Mouse (Mus musculus): ENCODE results near the gene Ubp1. TPM values are rescaled to one million over a fixed set of nuclear protein-coding genes. Genes with fewer than 3 reads are reported as not detected.

Ubp1 gene
- total RNA-seq, 1 experiment from 2014 or later = 55.6 TPM

DNA sequence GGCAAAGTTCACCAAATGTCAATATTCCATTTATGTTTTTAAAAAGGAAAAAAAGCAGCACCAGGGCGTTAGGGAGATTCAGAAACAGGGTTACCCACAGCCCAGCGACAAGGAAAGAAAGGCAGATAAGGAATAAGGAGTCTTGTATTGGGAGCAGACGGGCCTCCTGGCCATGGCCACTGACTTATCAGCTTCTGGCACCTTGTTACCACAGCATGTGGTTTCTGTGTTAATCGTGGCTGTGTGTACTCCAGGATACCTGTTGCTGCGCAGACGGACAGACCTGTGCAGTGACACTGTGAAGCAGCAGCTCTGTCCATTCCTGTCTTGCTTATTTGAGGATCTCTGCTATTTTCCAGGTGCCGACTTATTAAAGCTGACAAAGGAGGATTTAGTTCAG is 38.2 kb downstream of the Ubp1 start:
- DNase-seq = no peak

DNA sequence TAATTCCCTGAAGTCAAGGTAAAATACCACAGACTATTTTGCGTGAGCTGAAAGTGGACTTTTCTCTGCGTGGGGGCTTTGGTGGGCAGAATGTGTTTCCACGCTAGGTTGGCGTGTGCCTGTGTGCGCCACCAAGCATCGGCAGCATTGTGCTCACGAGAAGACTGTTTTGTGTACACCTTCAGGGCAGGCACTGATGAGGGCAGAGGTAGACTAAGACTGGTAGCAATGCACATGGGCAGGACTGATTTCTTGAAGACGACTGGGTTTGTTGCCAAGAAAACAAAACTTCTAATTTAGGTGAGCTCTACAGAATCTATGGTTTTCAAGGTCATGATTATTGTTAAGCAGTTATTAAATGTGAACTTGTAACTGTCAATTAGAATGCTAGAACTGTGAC is 38.7 kb downstream of the Ubp1 start:
- no peak for DNase-seq

DNA sequence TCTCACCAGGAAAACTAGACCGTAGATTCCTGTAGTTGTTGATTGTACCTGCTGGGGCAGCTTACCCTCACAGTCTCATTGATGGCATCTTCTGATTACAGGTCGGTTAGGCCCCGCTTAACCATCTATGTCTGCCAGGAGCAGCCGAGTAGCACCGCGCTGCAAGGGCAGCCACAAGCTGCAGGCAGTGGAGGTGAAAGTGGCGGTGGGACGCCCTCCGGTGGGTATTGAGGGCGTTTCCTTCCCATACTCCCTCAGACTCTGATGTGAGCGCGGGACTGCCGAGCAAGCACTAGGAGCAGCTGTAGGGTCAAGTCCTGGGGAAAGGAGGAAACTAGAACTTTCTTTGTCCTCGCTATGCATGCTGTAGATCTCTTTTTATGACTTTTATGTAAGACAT is 39.3 kb downstream of the Ubp1 start:
- DNase-seq = no peak

DNA sequence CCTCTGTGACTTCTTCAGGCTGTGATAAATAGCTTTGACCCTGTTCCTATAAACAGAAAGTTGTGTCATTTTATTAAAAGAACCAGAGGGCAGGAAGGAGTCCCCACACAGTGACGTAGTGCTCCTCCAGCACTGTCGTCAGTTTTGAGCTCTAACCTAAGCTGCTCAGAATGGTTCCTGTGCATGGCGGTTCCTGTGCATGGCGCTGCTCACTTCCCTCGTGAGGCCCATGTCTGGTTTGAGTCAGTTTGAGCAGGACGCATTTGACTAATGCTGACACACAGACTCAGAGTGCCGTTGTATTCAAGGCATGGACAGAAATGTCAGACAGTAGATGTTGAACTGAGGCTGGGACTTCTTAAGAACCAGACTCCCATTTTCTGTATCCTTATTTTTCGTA is 40.9 kb downstream of the Ubp1 start:
- no peak for DNase-seq

DNA sequence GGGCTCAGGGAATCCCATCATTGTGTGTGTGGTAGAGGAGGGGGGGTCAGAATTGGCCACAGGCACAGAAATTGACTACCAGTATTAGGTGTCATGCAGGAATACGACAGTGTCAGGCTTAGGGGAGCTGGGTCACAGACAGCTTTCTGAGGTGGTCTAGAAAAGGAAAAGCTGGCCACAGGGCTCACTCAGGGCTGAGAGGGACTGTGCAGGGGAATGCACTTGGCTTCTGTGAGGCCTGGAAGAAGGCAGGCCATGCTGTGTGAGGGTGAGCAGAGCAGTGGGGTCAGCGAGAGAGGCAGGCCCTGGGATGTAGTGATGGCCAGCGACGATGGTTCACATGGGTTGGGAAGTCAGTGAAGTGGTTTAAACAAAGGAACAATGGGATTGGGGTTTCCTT is 43.1 kb downstream of the Ubp1 start:
- DNase-seq = no peak

DNA sequence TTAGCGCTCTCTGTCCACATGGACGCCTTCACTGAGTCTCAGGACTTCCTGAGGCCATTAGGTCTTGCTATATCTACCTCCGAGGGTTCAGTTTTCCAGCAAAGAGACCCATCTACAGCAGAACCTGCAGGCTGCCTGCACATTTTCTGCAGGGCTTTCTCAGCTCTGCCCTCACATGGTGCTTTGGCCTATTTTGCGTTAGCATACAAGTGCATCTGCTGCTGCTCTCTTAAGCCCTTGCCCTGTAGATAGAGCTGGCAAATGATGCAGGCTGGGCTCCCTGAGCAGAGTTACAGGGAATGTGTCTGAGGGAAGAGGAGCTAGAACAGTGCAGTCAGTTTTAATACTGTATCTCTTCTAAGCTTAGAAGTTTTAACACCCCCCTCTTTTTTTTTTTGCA is 44.2 kb downstream of the Ubp1 start:
- no peak for DNase-seq

DNA sequence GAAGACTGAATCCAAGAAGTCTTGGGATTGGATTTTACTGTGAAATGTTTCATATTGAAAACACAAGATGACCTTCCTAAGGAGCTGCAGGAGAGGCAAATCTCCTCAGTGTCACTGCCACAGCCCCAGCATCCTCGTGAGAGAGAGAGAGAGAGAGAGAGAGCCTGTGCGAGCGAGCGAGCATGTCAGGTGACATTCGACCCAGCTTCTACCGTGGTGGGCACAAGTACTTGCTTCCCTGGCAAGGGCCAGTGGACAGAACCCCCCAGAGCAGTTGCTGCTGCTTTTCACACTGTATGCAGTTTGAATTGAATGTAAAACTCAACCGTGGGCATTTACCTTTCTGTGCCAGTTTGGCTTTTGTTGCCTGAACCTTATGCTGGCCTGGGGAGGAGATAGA is 44.7 kb downstream of the Ubp1 start:
- DNase-seq = no peak

DNA sequence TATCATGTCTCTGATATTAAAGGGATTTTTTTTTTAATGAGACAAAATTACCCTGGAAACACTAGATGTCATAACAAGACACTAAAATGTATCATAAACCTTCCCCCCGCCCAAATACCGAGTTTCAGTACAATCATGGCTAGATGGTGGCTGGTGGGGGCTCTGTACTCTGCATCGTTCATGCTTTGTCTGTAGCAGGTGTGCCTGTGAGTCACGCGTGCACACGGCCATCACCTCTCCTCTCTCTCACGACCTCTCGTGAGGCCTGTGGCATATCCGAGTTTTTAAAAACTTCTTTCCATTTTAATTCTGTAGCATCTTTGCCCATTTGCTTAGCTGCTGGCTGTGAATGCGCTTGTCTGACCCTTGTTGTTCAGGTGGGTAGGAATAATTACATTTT is 45.5 kb downstream of the Ubp1 start:
- DNase-seq = no peak

DNA sequence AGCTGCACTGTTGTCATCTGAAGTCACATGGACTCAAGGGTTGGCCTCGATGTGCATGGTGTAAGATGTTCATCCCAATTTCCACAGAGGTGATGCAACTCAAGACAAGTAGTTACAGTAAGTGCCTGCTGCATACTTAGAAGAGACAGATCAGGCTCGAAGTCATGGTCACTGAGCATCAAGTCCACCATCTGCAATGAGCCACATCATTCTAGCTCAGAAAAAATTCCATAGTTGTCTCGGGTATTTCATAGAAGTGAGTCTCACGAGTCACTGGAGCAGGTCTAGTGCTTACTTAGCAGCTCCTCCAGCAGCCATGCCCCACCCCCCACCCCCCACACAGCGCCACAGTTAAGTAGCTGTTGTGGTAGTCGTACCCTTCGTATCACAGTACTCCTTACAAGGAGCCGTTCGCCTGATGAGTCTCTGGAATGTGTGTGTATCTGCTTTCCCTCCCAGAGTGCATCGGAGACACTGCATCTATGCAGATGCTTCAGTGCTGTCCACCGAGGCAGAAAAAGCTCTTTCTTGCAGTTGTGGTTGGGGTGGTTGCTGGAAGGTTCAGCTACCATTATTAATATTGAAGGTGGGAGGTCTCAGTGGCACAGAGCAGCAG is 46.6 kb downstream of the Ubp1 start:
- DNase-seq = no peak

DNA sequence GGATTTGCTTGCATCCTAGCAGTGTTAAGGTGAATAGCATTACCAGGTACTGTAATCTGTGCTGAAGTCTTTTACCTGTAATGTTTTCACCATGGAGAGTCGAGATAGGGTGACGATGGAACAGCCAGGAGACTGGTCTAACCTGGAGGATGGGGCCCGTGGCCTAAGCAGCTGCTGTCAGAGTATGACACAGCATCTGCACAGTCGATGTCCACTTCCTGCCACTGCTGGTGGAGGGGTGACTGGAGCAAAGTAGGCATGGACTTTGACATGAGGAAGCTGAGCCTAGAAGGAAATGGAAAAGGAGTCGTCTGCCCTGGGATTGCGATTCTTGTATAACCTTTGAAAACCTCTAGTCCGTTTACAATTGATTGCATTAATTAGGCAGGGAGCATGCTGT is 47.9 kb downstream of the Ubp1 start:
- DNase-seq = no peak

DNA sequence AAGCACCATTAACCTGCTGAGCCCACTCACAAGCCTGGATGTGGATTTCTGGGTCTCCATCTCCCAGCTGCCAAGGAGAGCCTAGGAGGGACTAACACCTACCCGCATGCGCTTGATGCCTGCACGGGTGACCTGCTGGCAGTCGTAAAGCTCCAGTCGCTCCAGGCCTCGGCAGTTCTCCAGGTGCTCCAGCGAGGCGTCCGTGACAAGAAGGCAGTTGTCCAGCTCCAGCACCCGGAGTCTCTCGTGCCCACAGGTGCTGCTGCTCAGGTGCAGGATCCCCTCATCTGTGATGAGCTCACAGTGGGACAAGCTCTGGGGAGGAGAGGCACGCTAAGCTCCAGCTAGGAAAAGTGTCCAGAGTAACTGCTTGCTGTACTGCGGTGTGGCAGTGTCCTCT is 48.6 kb downstream of the Ubp1 start:
- peak; percentile 25 for DNase-seq

DNA sequence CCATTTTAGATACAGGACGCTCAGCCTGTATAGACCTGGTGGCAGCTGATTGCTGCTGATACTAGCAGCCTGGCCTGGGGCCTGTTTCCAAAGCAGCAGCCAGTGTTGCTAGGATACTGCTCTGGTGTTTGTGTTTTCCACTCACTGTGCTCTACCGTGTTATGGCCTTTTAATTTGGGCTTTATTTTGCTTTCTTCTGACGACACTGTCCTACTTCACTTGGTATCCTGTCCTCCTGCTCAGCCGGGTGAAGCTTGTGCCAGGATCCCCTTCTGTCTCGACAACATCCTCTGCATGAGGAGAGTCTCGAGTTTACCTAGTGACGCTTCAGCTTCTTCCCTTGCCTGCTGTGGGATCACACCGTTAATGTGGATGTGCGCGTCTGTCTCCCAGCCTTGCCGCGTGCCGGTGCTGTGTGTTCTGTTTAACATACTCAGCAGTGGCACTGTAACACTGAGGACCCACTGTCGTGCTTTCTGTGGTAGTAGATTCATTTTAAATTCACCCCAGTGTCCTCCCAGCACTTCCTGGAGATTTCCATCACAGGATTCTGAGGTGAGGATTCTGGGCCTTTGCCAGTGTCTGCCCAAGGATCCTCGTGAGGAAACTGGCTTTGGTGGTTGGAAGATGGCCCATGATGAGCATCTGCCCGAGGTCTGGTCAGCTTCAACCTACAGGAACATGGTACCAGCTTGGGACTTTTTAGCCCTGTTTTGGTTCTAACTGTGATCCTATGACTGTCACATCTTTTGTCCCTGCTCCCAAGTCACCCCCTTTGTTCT is 50.6 kb downstream of the Ubp1 start:
- DNase-seq = peak; percentile 60

DNA sequence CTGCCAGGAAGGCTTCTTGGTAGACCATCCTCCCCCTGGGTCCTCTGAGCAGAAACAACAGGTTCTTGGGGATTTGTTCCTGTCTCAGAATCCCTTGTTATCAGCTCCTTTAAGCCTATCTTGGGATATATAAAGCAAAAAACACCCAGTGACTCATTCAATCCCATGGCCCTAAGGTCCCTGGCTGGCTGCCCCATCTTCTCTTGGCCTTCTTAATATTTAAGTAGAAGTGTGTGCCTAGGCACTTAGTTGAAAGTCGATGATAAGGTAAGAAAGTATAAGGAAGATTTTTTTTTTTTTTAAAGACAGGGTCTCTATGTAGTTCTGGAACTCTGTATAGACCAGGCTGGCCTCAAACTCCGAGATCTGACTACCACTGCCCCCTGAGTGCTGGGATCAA is 51.7 kb downstream of the Ubp1 start:
- DNase-seq = no peak

DNA sequence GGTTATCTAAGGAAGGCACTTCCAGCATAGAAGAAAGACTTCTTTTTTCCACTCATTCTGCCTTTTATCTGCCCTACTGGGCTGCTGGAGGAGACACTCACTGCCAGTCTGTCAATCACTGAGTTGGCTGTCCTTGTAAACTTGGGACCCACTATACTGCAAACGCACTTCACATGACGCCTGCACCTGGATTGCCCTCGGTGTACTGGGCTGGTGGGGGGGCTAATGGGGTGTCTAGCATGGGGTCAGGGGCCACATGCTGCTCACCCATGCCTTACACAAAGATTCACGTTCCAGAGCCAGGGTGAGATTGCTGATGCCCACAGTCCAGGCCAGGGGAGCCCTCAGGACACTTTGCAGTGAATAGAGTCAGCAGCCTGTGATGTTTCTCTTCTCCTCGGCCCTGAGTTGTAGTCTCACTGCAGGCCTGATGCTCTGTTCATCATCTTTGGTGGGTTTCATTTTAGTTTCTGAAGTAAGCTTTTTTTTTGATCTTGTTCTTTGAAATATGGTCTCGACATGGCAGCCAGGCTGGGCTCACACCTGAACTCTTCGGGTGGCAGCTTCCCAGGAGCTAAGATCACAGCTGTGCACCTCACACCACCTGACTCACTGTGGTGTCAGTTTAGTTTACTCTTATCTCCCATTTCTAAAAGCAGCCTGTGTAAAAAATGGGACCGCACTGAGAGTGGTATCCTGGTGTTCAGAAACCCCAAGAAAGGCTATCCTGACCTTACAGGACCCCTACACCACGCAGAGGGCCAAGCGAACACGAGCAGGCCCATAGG is 52.3 kb downstream of the Ubp1 start:
- DNase-seq = no peak

DNA sequence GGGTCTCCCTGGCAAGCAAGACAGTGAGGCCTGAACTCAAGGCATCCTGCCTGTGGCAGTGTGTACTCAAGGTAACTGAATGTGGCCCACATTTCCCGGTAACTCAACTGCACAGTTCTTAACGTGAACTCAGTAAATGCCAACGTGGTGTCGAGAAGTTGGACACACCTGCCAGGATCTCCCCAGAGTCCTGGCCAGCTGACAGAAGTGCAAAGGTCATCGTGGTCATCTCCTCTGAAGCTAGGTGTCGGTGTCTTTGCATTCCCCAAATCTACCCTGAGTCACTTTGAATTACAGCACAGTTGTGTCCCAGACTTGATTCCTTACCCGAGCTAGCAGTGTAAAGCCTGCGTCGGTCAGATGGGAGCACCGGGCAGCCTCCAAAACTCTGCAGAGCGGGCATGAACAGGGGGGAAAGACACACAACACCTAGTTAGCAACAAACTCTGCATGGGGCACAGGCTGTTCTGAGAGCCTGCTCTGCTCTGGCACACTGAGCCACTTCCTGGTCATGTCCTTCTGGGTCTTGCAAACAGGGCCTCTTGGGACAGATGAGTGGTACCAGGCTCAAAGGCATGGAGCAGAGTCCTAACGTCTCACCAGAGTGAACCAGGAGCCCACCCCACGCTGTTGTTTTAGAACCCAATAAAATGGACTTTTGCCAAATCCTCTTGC is 54.3 kb downstream of the Ubp1 start:
- DNase-seq = no peak

DNA sequence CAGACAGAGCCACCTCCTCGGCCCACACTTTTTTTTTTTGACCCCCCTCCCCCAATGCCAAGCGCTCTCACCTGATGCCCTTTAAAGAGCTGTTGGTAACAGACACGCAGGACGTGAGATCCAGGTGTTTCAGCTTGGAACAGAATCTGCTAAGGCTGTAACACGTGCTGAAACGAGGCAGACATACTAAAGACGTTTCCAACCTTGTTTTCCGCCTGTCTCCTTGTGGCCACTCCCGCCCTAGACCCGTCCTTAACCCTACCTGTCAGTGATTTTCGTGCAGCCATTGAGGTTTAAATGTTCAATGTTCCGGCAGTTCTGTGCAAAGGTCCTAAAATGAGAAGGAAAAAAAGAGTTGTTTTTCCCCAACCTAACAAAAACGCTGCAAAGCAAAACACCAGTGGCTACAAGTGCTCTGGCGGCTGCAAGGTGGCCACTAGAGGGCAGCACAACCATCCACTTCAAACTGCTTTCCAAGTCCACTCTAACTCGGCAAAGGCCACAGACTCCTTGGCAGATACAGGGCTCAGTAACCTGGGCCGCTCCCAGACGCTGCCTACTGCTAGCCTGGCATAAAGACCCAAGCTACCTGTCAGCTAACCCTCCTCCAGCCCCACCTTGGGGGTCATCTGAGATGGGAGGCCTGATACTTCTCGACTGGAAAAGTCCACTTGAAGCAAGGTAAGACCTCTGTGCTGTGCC is 60.0 kb downstream of the Ubp1 start:
- DNase-seq = peak; percentile 89

DNA sequence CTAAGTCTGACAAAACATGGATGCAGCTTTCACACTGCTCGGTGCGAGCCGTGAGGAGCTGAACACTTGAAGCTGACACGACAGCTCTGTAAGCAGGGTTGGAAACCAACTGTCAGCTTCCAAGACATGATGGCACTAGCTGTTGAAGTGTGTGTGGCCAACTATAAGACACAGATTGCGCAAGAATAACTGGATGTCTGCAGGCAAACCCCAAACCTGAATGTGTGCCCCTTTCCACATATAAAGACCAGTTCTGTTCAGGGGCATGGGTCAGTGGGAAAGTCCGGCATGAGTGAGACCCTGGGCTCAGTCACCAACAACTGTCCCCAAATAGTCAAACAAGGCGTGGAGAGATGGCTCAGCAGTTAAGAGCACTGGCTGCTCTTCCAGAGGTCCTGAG is 62.1 kb downstream of the Ubp1 start:
- no peak for DNase-seq

DNA sequence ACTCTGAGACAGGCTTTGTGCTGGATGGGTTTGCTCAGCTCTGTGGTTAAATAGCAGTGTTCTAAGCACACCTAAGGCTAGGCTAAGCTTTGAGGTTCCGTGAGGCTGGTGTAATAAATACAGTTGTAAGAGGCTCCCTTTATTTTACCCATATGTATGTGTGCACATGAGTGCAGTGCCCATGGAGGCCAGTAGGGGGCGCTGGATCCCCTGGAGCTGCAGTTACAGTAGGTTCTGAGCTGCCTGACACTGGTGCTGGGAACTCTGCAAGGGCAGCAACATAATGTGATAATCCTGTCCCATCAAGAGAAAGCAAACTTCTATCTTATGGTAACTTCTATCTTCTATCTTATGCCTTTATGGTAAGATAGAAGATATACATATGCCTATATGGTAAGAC is 67.6 kb downstream of the Ubp1 start:
- no peak for DNase-seq

DNA sequence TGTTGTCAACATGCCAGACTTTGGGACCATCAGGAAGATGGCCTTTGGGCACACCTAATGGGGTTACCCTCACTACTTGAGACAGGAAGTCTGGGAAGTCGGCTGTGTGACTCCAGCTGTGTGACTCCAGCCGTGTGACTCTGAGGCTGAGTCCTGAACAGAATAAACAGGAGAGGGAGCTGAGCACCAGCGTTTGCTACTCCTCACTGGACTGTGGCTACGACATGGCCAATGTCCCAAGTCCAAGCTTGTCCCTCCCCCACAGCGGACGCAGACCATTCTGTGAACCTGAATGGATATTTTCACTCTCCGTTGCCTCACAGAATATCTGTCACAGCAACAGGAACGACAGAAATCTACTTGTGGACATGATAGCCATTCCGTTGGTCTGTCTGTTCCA is 76.1 kb downstream of the Ubp1 start:
- DNase-seq = no peak

DNA sequence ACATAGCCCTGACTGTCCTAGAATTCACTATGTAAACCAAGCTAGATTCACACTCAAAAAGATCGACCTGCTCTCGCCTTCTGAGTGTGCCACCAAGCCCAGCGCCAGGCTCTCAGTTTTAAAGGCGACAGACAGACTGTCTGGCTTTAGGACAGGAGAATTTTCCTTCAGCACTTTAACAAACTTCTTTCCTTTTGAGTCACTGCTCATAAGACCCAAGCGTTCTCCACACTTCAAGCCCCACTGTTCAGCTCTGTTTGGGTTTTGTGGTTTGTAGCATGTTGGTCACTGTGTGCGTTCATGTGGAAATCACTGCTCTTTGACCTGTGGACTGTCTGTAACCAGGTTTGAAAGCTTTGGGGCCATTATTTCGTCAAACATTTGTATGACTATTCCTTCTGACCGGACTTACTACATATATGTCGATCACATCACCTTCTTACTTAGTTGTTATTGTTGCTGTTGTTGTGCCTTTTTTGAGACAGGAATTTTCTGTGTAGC is 77.2 kb downstream of the Ubp1 start:
- no peak for DNase-seq

DNA sequence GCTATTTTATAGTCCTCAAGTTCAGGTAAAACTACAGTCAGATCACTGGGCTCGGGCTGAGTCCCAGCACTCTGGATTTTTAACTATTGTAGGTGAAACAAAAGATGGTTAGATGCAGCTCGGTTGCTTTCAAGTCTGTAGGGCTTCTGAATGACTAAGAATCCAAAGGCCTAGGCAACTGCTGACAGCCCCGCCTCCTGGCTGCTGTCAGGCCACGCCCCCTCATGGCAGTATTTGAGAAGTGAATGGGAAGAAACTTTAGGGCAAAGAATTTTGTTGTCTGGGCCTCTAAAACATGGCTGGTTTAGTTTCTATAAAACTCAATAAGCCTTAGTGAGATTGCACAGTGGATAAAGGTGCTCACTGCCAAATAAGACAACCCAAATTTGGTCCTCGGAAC is 78.8 kb downstream of the Ubp1 start:
- no peak for DNase-seq

DNA sequence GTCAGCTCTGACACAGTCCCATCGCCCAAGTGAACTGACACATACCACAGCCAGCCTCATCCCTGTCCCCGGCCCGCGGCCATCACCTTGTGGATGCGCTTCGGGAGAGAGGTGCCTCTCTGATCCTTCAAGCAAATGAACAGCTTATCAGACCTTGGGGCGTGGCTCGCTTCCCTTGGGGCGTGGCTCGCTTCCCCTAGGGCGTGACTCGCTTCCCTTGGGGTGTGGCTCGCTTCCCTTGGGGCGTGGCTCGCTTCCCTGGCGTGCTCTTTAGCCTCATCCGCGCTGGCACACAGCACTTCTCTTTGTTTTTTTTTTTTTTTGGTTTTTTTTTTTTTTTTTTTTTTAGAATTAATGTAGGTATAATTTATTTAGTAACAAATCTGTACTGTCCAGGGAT is 80.5 kb downstream of the Ubp1 start:
- no peak for DNase-seq

Data from adrenal gland, postnatal 14 days (tissue).